Mouse (Mus musculus) MEL (cell line): ENCODE results near the gene Tnp1.

Experiments used
- BHLHE40 ChIP-seq: IDR thresholded peaks from 2 replicates; pipeline ENCODE4 v1.6.1; 2012; ENCODE audit warnings: low read depth, mild to moderate bottlenecking, inconsistent platforms, low read length, improper control_type of control experiment, borderline replicate concordance
- CHD1 ChIP-seq: IDR thresholded peaks from 2 replicates; pipeline ENCODE4 v1.6.1; 2012; ENCODE audit warnings: low read depth, mild to moderate bottlenecking, inconsistent platforms, low read length, improper control_type of control experiment
- CTCF ChIP-seq, 3 experiments: IDR thresholded peaks in 2 of 3; conservative IDR thresholded peaks in 1 of 3; 2 replicates each; pipeline ENCODE4 v1.5.1; 2011 to 2012; ENCODE audit warnings: low read length in 3 of 3, low read depth in 2 of 3, mild to moderate bottlenecking in 2 of 3, improper control_type of control experiment in 1 of 3, inconsistent platforms in 1 of 3, mixed read lengths in 1 of 3, moderate library complexity in 1 of 3; ENCODE audit not compliant: control insufficient read depth in 1 of 3, insufficient read depth in 1 of 3, poor library complexity in 1 of 3, severe bottlenecking in 1 of 3
- E2F4 ChIP-seq: IDR thresholded peaks from 2 replicates; pipeline ENCODE4 v1.6.1; 2011; ENCODE audit warnings: low read depth, low read length, improper control_type of control experiment, borderline replicate concordance
- ELF1 ChIP-seq: IDR thresholded peaks from 2 replicates; pipeline ENCODE4 v1.6.1; 2014; ENCODE audit warnings: low read depth, mild to moderate bottlenecking, inconsistent platforms, low read length, improper control_type of control experiment, moderate library complexity
- EP300 ChIP-seq, 2 experiments: IDR thresholded peaks; 2 replicates each; pipeline ENCODE4 v1.6.1; 2011; ENCODE audit warnings: improper control_type of control experiment in 2 of 2, low read length in 2 of 2, low read depth in 1 of 2, mild to moderate bottlenecking in 1 of 2
- GATA1 ChIP-seq: IDR thresholded peaks from 2 replicates; pipeline ENCODE4 v1.6.1; 2011; ENCODE audit warnings: low read depth, low read length, improper control_type of control experiment
- HCFC1 ChIP-seq: IDR thresholded peaks from 2 replicates; pipeline ENCODE4 v1.6.1; 2012; ENCODE audit warnings: low read depth, mild to moderate bottlenecking, inconsistent platforms, low read length, improper control_type of control experiment, moderate library complexity
- JUND ChIP-seq: IDR thresholded peaks from 2 replicates; pipeline ENCODE4 v1.6.1; 2011; ENCODE audit warnings: low read depth, mild to moderate bottlenecking, improper control_type of control experiment, low read length
- MYB ChIP-seq: IDR thresholded peaks from 2 replicates; pipeline ENCODE4 v1.6.1; 2011; ENCODE audit warnings: mild to moderate bottlenecking, low read depth, low read length, improper control_type of control experiment
- POLR2A ChIP-seq, 2 experiments: IDR thresholded peaks; 2 replicates each; pipeline ENCODE4 v1.6.1; 2011 to 2012; ENCODE audit warnings: low read length in 2 of 2, mild to moderate bottlenecking in 2 of 2, control low read depth in 1 of 2, improper control_type of control experiment in 1 of 2, low read depth in 1 of 2, moderate library complexity in 1 of 2; ENCODE audit not compliant: control insufficient read depth in 1 of 2, insufficient read depth in 1 of 2, poor library complexity in 1 of 2
- POLR2AphosphoS5 ChIP-seq: IDR thresholded peaks from 2 replicates; pipeline ENCODE4 v1.6.1; 2012; ENCODE audit warnings: low read depth, borderline replicate concordance, mild to moderate bottlenecking, inconsistent platforms, low read length, moderate library complexity, mixed read lengths
- RAD21 ChIP-seq: IDR thresholded peaks from 2 replicates; pipeline ENCODE4 v1.6.1; 2011; ENCODE audit warnings: mild to moderate bottlenecking, low read depth, low read length, improper control_type of control experiment

GRCm38 (mm10) chr1:72969113-72969812 lies 46.4 kb downstream of the Tnp1 start:
- TF ChIP-seq BHLHE40 (no peak), CTCF (IDR thresholded peaks at IDR 0.05 in 2 of 3, conservative IDR thresholded peaks at IDR 0.05 in 1 of 3; ENCODE audit: control insufficient read depth in 1 of 3, insufficient read depth in 1 of 3, low read depth in 2 of 3, low read length in 3 of 3, poor library complexity in 1 of 3, severe bottlenecking in 1 of 3) (no peak), POLR2A (IDR thresholded peaks at IDR 0.05; ENCODE audit: control insufficient read depth in 1 of 2, insufficient read depth in 1 of 2, low read depth in 1 of 2, low read length in 2 of 2, poor library complexity in 1 of 2) (no peak), RAD21 (no peak), E2F4 (no peak), CHD1 (no peak), HCFC1 (no peak), POLR2AphosphoS5 (no peak), GATA1 (no peak), MYB (no peak), ELF1 (no peak), JUND (no peak), EP300 (IDR thresholded peaks at IDR 0.05; ENCODE audit: low read depth in 1 of 2, low read length in 2 of 2) (no peak)
